Mouse (Mus musculus) ES-E14 (cell line): Measurements from ENCODE around the gene Rnf2.

Source experiments
- CHD2 ChIP-seq: IDR thresholded peaks from 2 replicates; pipeline ENCODE4 v1.6.1; 2014; ENCODE audit warnings: mild to moderate bottlenecking, low read depth, low read length, inconsistent platforms
- MAFK ChIP-seq: IDR thresholded peaks from 2 replicates; pipeline ENCODE4 v1.6.1; 2014; ENCODE audit warnings: mild to moderate bottlenecking, low read depth, low read length, inconsistent platforms; ENCODE audit not compliant: insufficient read depth
- ZC3H11A ChIP-seq: IDR thresholded peaks from 2 replicates; pipeline ENCODE4 v1.6.1; 2012; ENCODE audit warnings: low read depth, mild to moderate bottlenecking, inconsistent platforms, low read length, borderline replicate concordance
- ZNF384 ChIP-seq: IDR thresholded peaks from 2 replicates; pipeline ENCODE4 v1.6.1; 2012; ENCODE audit warnings: low read depth, low read length, inconsistent platforms

GRCm38 (mm10) chr1:151427888-151428262 is 72.9 kb downstream of the Rnf2 start:
- no peak for TF ChIP-seq MAFK
- no peak for TF ChIP-seq ZNF384
- no peak for TF ChIP-seq ZC3H11A
- TF ChIP-seq CHD2 = no peak
